Mouse (Mus musculus): ENCODE results near the gene Tmem184b.

GRCm38 (mm10) chr15:79324373-79324772 is 79.0 kb downstream of the Tmem184b start:
- TF ChIP-seq POLR2A (IDR thresholded peaks at IDR 0.05; ENCODE audit: insufficient read depth, low read depth, low read length) (no peak), CTCF (IDR thresholded peaks at IDR 0.05) (no peak), EP300 (IDR thresholded peaks at IDR 0.05; ENCODE audit: insufficient read depth, low read depth, low read length) (no peak)

Data from heart, adult 2 months (tissue).